Mouse (Mus musculus) frontal cortex, postnatal 25 days (tissue): ENCODE data around the gene Vwf.

Source experiments
- DNase-seq, 2 experiments: peaks; one replicate each; pipeline ENCODE4 v3.0.0; 2022; ENCODE audit warnings: low spot score in 2 of 2

Vwf gene

DNA sequence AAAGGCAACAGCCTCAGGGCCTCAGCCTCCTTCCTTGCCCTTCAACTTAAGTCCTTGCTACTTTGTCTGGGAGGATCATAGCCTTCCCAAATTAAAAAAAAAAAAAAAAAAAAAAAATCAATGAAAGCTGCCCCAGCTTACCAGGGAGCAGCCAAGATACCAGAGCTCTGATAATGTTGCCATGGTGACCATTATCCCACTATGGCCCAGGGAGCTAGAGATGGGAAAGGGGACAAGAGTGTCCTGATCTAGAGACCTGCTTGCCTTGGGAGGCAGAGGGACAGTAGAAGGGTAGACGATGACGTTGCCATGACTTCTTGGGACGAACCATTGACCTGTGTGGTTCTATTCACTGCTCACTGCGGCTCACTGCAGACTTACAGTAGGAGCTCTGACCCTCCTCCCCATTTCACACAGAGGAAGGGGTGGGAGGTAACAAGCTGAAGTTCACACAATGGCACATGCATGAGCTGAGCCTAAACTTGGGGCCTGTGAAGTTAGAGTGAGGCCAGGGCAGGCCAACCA is 39.5 kb downstream of the Vwf start:
- DNase-seq, result no peak

DNA sequence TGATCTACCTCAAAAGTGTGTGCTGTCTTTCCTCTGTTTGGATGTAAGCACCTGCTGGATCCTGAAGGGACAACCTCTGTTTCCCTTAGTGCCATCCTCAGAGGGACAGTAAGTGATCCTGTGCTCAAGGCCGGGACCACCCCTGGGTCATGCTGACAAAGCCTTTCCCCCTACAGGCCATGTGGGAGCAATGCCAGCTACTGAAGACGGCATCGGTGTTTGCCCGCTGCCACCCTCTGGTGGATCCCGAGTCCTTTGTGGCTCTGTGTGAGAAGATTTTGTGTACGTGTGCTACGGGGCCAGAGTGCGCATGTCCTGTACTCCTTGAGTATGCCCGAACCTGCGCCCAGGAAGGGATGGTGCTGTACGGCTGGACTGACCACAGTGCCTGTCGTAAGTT is 41.7 kb downstream of the Vwf start:
- no peak for DNase-seq

DNA sequence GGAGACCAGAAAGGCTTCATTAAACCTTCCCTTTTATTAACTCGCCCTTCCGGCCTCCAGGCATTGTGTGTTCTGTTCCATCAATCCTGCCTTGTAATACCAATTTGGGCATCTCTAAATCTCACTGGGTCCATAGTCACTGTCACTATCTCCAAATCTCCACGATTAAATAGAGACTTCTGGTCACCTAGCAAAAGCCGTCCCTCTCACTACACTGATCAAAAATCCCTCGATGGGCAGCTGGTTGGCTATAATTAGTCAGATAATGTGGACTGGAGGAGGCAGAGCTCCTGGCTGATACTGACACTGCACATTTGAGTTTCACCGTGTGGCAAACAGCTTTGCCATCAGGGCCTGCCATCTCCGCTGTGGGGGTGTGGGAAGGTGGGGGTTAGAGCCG is 42.5 kb downstream of the Vwf start:
- no peak for DNase-seq

DNA sequence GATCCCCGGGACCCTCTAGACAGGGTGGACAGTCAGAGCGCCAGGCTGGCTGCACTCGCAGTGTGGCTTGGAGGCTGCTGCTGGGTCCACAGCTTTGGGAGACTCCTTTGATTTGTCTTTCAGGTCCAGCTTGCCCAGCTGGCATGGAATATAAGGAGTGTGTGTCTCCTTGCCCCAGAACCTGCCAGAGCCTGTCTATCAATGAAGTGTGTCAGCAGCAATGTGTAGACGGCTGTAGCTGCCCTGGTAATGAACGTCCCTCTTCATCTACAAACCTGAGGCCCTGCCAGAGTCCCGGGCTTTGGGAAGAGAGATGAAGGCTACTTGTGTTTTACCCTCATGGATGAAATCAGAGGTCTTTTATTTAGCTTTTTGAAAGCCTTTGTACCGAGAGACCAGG is 43.5 kb downstream of the Vwf start:
- DNase-seq, result no peak

DNA sequence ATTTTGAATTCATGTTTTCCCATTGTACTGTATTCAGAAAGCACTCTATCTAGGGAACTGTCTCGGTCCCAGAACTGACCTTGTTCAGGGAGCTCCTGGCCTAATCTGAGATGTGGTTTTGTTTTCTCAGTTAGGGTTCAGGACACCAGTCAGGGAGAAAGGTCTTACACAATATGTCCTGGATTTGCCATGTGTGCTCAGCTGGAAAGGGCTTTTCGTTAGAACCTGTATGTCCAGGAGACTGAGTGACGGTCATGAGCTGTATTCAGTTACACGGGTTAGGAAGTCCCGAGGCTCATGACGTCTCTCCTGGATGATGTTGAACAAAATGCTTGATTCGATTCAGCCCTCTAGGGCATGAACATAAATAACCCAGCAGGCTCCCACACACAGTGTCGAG is 43.9 kb downstream of the Vwf start:
- DNase-seq, result no peak

DNA sequence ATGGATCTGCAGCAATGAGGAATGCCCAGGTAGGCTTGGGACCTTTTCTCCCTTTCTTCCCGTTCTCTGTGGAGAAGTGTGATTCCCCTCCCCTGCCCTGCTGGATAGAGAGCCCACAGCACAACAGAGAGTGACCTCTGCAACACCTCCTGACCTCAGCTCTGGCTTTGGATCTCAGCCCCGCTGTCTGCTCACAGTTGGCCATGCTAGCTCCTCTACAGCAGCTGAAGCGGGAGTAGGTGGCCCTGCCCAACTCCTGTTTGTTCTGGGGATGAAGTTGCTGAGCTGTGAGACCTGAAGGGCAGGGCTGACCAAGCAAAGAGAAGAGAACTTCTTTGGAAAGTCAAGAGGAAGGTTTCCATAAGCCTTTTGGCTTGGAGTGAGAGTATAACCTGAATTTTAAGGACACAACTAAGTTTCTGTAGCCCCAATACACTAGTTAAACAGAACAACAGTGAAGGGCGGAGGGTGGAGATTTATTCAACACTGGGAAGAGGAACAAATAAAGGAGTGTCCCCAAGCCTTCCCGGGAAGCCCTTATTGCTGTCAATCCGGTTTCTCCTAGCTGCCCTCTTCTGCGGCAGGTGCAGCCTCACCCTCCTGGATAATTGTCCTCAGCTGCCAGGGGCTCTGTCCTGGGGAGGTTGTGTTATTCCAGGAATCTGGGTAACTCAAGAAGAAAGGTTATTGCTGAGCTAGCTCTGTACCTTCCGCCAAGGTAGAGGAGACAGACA is 45.2 kb downstream of the Vwf start:
- no peak for DNase-seq

DNA sequence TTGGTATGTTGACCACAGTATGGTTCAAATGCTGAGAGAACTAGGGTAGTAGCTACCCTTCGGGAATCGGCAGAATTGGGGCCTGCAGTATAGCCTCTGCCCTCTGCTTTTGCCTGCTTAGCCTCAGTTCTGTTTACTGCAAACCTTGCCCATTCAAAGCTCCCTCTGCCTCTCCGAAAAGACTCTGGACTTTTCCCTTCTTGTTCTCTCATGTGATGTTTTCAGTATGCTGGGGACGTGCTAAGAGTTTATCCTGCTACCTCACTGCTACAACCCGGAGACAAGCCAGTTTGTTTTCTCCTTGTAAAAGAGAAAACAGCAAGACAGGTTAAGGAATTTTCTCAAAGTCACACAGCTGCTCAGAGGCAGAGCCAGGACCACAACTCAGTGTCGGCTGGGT is 46.0 kb downstream of the Vwf start:
- DNase-seq, result no peak

DNA sequence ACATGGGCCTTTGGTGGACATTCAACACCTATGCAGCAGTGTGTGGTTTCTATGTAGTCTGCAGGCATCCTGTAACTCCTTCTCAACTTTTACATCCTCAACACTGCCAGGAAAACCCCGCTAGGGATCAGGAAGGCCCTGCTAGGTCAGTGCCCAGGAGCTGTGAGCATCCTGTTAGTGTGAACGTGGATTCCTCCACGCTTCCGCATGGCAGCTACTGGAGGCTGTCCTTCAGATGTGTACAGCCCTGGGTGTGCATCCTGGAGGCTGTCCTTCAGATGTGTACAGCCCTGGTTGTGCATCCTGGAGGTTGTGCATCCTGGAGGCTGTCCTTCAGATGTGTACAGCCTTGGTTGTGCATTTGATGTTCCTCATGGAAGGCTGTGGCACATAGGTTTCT is 47.7 kb downstream of the Vwf start:
- DNase-seq, result no peak

DNA sequence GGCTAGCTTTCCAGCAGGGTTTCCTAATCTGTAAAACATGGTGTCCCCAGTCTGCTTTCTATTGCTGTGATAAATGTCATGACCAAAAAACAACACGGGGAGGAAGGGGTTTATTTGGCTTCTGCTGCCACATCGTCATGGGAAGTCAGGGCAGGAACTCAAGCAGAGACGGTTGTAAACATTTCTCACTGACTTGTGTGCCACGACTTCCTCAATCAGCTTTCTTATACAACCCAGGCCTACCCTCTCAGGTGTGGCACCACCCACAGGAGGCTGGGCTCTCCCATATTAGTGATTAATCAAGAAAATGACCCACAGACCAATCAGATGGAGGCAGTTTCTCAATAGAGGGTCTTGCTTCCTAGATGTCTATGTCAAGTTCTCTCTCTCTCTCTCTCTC is 48.3 kb downstream of the Vwf start:
- no peak for DNase-seq

DNA sequence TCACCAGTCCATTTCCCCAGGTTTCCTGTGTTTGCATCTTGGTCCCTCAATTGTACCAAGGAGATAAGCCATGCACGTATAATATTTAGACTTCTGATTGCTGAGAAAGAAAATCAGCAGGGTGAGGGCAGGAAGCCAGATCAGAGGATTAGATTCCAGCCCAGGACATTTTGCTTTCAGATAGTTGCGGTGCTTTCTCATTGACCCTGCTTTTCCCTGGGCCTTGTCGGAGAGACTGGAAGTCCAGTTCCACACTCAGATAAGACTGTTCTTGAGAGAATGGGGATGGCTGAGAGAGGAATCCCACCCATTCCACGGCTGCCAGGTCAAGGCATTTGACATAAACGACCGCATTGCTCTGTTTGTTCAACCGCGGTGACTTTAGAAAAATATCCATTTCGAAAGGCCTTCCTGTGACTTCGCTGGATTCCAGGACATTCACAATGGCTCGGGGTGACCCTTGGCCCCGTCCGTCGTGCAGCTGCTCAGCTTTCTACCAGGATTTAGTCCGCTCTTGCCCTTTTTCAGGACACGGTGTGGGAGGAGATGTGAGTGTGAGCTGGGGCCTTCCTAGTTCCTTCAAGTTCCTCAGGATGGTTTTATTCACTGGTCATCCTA is 50.2 kb downstream of the Vwf start:
- DNase-seq, result no peak

DNA sequence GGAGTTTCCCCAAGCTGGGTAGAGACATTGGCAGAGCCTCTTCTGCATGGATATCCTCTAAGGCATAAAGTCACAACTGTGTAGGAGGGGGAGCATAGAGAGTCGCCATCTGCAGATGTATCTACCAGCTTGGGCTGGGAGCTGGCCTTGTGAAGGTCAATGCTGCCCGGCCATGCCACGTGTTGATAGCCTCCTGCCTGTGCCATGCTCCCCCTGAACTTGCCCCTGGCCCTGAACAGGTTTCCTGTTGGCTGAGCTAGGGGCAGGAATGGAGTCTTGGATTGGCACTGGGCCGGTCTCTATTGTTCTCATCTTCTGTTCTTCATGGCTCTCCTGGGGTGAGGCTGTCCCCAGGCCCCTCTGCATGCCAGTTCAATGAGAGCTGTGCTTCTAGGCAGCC is 51.1 kb downstream of the Vwf start:
- DNase-seq, result no peak

DNA sequence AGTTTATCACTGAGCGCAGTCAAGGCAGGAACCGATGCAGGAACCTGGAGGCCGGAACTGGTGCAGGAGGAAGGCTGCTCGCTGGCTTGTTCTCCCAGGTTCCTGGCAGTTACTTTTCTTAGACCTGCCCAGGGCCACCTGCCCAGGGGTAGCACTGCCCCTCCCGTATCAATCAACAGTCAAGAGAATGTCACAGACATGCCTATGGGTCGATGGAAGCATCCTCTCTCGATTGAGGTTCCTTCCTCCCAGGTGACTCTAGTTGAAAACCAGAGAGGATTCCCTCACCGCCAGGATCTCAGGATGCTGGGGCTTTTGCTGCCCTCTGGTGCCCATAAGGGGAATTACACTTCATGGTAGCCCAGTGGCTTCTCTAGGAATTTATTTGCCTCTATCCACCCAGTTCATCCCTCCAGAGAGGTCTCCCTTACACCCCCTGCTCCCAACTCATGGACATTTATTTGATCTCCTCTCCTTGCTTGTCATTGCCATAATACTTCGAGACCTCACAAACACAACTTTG is 53.5 kb downstream of the Vwf start:
- peak; percentile 55 to 70 for DNase-seq

DNA sequence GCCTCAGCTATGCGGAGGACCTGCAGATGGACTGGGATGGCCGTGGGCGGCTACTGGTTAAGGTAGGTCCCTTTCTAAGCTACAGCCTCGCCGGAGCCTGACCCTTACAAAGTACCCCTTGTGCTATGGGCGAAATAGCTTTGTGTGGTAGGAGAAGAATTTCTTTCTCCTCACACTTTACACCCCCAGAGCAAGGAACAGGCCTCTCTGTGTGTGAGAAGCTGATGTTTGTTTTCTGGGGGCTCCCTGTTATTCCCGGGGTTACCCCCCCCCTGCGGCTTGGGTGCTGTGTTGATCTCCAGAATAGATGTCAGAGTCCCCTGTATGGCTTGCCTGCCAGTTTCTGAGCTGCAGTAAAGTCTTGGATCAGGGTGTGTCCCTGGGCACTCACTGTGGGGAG is 54.1 kb downstream of the Vwf start:
- DNase-seq, result no peak

DNA sequence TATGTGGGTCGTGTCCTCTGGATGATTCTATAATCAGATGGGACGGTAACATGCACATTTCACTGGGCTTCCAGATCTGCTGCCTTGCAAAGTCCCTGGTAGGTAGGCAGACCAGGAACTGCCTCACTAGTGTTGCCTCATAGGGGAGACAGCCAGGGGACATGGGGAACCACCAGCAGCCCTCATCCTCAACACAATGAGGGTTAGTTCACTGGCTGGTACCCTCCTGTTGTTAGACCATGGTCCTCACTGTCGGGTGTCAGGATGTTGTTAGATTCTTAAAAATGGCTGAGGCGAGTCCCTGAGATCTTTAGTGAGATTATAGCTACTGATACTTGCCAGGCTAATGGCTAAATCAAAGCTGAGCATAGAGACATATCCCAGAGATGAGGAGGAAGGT is 54.6 kb downstream of the Vwf start:
- no peak for DNase-seq

DNA sequence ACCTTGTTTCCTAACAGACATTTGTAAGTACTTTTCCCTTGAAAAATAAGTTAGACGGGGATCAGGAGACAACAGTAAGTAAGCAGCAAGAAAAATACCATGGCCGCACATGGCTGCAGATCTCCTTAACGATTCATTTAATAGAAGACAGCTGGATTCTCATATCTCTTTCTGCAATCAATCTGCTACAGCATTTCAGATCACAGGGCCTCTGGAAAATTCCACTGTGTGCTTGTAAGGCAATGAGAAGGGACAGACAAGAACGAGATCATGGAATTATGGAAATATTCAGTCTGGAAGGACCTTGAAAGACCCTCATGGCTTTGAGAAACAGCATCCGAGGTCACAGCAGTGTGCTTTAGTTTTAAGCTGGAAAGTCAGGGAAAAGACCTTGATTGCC is 55.2 kb downstream of the Vwf start:
- no peak for DNase-seq

DNA sequence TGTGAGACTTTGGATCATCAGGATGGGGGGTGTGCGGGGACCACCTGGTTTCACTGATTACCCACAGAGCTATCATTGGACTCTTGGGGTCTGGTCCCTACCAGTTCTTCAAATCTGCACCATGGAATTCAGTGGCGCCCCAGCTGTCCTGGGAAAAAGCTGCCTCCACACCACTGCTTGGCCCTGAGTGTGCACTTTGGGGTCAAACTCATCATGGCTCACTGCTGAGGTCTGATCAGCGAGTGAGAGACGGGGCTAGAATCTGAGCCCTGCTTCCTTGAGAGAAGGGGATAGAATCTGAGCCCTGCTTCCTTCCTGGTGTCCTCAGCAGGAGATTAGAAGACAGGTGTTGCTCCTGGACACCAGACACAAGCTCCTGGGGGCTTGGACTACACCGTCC is 55.8 kb downstream of the Vwf start:
- no peak for DNase-seq

DNA sequence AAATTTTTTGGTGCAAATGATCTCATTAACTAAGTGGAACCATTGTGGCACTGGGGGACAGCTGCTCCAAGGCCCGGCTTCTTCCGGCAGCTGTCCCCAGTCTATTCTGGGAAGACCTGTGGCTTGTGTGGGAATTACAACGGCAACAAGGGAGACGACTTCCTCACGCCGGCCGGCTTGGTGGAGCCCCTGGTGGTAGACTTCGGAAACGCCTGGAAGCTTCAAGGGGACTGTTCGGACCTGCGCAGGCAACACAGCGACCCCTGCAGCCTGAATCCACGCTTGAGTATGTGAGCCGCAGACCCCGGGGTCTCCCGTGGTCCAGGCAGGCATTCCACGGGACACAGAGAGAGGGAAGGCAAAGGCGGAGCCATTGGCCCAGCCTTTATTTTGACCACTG is 56.7 kb downstream of the Vwf start:
- peak; percentile 54 to 62 for DNase-seq

DNA sequence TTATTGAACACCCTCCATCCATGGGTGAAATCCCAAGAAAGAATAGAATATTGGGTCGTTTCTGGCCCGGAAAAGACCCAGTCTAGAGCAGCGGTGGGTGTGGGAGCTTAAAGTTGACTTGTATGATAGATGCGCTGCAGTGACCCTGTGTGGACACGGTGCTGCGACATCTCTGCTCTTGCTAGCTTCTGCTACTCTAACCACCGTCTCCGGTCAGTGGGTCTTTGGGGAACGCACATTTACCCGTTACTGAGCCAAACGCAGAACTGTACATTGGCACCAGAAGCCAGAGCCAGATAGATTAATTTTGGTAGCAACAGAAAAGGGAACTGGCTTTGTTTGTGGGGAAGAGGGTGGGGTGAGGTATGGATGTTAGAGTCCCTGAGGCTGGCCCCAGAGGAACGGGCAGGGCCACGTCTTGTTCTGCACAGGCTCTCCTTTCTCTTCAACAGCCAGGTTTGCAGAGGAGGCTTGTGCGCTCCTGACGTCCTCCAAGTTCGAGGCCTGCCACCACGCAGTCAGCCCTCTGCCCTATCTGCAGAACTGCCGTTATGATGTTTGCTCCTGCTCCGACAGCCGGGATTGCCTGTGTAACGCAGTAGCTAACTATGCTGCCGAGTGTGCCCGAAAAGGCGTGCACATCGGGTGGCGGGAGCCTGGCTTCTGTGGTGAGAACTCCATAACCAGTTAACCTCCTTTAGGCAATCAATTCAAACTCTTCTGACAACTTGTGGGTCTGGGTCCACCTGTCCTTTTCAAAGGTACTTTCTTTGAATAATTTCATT is 57.3 kb downstream of the Vwf start:
- no peak for DNase-seq

DNA sequence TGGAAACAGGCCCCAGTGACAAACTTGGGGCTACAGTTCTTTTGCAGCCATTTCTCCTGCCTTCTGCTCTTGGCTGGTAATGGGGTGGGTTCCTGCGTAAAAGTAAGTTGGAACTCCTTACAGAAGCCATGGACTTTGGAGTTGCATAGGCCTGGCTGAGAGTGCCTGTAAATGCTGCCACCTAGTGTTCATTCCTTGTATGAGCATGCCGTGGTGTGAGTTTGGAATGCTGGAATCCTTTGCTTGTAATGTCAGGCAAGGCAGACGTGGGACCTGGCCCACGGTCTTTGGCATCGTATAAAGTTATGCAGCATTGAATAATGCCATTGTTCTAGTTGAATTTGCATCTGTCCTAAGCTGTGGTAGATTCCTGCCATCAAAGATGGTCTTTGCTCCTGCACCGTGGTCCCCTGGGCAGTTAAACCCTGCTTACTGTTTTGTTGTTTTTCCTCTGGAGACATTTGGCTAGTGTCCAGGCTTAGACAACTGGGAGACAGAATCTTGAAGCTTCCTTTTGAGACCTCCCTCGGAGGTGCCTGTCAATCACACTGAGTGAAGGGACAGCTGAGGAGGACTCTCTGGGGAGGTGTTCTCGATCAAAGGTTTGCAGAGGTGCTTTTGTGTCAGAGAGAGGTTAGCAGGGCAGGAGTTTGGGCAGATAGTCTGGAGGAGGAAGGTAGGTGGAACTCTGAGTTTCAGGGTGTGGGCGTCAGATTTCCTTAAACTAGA is 58.1 kb downstream of the Vwf start:
- peak; percentile 51 to 71 for DNase-seq

DNA sequence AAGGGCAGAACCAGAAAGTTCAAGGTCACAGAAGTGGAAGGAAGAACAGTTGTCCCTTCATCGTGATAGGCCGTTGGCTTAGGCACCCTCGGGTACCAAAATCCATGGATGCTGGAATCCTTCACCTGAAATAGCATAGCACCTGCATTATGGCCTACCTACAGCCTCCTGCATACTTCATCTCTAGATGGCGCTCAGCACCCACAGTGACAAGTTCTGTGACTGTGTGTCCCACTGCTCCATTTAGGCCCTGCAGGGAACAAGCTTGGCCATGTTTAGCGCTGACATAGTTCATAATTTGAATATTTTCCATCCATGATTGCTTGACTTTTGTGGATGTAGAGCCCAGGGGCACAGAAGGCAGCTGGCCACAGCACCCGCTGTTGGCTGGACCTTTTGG is 62.5 kb downstream of the Vwf start:
- no peak for DNase-seq

DNA sequence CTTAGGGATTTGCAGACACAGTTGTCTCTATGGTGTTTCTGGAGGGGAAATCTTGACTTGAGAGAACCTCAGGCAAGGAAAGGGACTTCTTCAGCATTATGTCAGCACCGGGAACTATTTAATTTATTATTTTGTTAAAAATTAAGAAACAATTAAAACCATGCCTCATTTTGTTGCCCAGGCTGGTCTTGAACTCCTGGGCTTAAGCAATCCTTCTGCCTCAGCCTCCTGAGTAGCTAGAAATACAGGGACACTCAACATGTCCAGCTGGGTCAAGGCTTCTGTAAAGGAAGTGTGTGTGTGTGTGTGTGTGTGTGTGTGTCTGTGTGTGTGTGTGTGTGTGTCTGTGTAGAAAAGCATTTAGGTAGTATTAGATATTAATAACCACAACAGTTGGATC is 71.3 kb downstream of the Vwf start:
- no peak for DNase-seq

DNA sequence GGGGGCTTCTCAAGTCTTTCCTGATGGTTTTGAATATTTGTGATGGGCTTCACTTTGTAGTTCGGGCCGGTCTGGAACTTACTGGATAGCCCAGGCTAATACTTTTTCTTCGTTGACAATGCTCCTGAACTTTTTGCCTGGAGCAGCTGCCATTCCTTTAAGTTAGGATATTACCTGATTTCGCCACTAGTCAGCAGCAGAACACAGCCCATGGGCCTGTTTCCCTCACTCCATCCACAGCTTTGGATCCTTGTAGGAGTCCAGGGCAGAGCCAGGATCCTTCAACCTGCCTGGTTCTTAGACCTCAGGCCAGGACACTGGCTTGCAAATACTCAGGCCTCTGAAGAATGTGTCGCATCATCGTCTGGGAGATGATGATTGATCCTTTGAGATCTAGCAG is 74.2 kb downstream of the Vwf start:
- DNase-seq, result peak in 1 of 2 experiments; percentile 39
